Mouse (Mus musculus) T-helper 2 cell (primary cell): ENCODE data around the gene Nup98.

Experiments used
- in situ Hi-C: fragments of 300-600 bp; cut with MboI, MseI; formaldehyde crosslinking; loops from one replicate; pipeline ENCODE4 v1.15.1; 2025; ENCODE audit warnings: high pct_unique_total_duplicates

Nup98 gene

DNA sequence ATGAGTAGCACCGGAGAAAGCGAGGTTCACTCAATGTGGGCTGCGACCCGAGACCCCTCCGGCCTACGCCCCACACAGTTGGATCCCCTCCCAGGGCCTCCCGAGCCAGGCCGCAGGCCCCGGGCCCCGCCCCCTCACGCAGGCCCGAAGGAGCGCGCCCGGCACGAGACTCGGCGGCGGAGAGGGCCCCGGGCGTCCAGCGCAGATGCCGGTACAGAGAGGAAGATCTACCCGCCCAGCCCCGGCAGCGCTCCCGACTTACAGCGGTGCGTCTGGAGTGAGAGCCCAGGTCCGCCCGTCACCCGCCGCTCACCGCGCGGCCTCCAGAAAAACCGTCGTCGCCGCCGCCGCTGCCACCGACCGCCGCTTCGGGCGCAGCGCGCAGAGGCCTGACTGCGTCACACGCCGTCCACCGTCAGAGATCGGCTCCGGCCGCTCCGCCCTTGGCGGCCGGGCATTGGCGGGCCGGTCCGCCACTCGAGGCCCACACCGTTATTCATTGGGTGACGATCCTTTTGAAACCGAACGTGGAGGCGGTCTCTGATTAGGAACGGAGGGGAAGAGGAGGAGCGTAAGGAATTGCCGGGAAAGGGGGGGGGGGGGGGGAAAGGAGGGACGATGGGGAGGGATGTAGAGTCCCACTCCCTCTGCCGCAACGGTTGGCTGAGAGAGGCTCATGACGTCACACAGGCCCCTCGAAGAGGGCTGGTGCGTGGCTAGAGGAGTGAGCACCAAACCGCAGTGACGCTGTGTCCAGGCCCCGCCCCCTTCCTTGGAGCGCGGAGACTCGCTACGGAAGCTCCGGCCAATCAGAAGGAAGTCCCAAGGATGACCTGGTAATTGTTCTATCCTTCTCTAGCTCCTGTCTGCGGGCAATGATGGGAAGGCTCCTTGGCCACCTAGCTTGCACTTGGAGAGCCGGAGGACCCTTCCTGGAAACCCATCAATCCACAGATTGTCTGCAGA, at the start of gene Nup98, which contains the start of gene Pgap2:
Gene Nup98 (minus strand): TSS at position 421 of the 966 bp plus-strand sequence.
Gene Pgap2 (plus strand): TSS at position 453 of the 966 bp plus-strand sequence.
- in situ Hi-C loops = no loop called here

GRCm38 (mm10) chr7:102258753-102259152, 48.8 kb upstream of the Nup98 start:
- in situ Hi-C loops = no loop called here

- in situ Hi-C loops = no loop called here
Observed at GRCm38 (mm10) chr7:102258189-102258588, 48.2 kb upstream of the Nup98 start.

- in situ Hi-C loops = no loop called here
Observed at GRCm38 (mm10) chr7:102256636-102257035, 46.7 kb upstream of the Nup98 start.

DNA sequence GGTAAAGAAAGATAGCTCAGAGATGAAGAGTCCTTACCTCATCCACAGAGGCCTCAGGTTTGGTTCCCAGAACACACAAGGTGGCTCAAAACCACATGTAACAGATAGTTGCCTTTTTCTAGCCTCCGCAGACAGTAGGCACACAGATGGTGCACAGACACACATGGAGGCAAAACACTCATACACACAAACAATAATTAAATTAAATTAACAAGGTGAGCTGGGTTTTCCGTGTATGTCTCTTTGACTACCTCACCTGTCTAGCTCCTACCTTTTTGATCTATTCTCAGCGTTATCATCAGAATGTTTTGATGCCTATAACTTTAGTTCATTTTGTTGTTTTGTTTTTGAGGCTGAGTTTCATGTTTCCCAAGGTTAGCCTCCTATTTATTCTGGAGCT, 46.0 kb upstream of the Nup98 start, which contains the start of gene Rhog:
Gene Rhog (minus strand): TSS at position 101 of the 400 bp plus-strand sequence.
- in situ Hi-C loops = no loop called here

DNA sequence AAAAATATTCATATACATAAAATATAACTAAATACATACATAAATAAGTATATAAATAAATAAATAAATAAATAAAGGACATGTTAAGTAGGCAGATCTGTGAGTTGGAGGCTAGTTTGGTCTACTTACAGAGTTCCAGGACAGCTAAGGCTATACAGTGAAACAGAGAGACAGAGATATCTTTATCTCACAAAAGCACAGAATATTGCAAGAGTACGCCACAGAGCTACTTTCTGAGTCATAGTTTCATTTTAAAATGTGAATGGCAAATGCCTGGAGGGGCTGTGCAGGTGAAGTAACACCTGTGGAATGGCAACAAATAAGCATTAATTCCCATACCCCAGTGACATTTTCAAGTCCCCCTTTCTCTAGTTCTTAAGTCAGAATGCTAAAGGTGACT, 43.7 kb upstream of the Nup98 start:
- in situ Hi-C loops = no loop called here

- in situ Hi-C loops = no loop called here
Observed at GRCm38 (mm10) chr7:102250631-102251214, 40.7 kb upstream of the Nup98 start.

DNA sequence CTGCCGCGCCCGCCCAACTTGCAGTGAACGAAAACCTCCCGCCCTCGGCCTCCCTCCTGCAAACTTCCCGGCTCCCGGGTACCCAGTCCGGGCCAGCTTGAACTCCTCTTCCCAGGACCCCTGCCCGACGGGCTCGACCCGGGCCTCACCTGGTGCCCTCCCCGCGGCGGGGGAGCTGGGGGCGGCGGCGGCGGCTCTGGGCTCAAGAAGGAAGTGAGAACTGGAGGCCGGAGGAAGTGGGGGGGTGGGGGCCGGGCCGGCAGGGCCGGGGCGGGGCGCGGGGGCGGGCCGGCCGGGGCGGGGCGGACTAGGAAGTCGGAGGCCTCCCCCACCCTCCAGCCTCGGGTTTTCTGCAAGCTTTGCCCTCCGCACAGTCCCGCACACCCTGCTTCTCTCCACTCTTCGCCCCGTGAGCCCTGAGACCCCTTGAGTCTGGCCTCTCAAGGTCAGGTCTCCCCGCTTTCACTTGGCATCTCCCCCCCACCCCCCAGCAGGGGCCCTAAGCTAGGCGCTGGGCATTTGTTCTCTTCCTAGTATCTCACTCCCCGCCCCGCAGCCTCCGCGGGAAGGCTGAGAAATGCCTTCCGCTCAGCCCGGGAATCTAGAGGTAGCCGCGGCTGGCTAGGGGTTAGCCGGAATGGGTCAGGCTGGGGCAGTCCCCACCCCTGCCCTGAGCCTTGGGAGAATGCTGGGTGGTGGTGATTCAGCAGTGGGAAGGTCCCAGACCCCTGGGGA, 40.1 kb upstream of the Nup98 start:
- in situ Hi-C loops = no loop called here

- in situ Hi-C loops = no loop called here
Observed at GRCm38 (mm10) chr7:102249531-102249895, 39.5 kb upstream of the Nup98 start.

GRCm38 (mm10) chr7:102248691-102249404, 38.9 kb upstream of the Nup98 start:
- in situ Hi-C loops = no loop called here

DNA sequence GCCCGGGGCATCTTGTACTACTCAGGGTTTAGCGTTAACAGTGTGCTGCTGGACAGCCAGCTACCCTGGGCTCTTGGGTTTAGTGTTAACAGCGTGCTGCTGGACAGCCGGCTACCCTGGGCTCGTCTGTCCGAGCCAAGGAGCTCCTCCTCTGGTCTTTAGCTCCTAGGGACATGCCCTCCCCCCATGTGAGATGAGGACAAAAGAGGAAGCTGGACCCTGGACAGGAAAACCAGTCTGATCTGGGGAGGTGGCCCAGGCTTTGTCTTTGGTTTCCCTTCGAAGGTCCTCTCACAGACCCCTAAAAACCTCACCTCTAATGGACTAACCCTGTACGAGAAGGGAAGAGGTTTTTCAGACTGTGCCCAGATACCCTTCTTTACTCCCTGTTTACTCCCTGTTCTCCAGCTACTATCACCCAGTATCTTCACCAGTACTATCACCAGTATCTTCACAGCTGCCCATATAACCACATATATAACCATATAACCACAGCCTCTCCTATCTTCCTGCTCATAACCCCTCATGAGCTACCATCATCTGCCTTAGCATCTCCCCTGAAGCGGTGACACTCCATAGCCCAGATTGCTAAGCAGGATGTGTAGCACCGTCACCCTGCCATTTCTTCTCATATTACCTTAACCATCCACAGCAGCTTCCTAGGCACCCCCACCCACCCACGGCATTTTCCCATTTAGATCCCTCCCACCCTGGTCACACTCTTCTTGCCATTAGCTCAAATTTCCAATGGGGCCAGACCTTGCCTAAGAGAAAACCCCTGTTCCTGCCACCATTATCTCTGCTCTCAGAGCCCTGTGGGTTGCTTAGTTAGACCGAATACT, 37.2 kb upstream of the Nup98 start:
- in situ Hi-C loops = no loop called here

DNA sequence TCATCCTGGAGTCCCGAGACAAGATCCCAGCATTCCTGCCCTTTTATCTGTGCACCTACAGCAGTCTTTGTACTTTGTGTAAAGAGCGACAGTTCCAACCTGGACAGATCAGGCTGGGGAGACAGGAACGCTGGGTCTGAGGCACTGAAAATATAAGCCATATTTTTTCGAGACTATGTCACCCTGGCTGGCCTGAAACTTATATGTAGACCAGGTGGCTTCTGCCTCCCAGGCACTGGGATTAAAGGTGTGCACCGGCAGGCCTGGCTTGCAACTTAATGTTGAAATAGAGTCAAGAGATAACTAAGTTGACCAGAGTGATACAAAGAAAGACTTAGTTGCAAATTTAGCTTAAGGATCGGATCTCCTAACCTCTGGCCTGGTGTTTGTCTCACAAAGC, 36.3 kb upstream of the Nup98 start:
- in situ Hi-C loops = no loop called here

GRCm38 (mm10) chr7:102245775-102246174, 35.8 kb upstream of the Nup98 start:
- in situ Hi-C loops = no loop called here

- in situ Hi-C loops = no loop called here
Observed at GRCm38 (mm10) chr7:102244782-102245535, 35.0 kb upstream of the Nup98 start.

DNA sequence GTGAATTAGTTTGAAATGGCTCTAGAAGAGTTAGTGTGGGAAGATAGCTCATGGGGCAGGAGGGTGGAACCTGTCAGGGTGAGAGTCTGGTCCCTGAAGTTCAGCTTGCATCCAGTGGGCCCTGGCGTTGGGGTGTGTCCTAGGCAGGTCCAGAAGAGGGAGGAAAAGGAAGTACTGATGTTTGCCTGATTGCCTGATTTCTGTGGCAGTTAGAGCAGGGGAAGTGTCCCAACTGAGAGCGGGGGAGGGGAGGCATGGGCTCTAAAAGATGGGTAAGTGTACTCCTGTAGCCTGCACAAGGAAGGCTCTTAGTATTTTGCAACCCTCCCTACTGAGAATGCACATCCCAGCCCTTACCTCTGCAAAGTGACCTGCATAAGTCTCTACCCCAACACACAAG, 33.9 kb upstream of the Nup98 start:
- in situ Hi-C loops = no loop called here

DNA sequence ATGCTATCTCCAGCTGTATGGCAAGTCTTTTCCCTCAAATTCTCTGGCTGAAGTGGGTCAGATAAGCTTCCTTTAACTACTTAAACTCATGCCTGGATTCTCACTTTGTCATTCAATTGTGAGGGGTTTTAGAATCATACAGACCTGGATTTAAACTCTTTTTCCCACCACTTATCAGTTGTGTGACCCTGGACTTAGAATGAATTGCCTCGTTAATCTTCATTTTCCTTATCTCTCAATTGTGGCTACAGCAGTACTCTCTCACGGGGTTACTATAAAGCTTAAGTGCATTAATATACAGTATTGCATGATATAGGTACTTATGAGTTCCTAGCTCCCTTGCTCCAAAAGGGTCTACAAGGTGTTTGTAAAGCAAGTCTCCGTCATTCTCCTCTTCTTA, 32.9 kb upstream of the Nup98 start:
- in situ Hi-C loops = no loop called here

DNA sequence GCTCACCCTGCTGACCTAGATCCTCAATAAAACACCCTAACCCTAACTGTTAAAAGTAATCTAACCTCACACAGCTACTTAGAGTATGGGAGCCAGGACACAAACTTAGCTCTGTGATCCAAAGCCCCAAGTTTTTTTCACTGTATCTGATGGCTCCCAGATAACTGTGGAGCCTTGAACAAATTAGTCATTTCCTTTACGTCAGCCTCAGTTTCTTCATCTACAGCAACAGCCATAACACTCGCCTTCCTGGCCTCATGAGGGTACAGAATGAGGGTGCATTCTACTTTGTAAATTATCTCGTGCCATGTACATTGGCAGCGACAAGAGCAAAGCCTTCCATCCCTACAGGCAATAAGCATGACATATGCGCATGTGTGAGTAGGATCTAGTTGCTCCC, 32.4 kb upstream of the Nup98 start:
- in situ Hi-C loops = no loop called here

DNA sequence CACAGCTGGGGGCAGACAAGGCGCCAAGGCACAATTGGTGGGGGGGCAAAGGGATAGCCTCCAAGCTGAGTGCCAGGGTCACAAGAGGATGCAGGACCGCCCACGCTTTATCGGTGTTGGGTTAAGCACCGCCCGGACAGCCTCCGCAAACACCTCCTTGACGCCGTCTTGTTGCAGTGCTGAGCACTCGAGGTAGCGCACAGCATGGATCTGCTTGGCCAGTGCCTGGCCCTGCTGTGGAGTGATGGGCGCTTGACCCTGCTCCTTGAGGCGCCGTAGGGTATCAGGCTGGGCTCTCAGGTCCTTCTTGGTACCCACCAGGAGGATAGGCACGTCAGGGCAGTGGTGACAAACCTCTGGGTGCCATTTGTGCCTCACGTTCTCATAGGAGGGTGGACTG, 29.6 kb upstream of the Nup98 start:
- in situ Hi-C loops = no loop called here

- in situ Hi-C loops = no loop called here
Observed at GRCm38 (mm10) chr7:102238686-102239286, 28.8 kb upstream of the Nup98 start.
